Mouse (Mus musculus) cortical plate, adult 2 months (tissue): ENCODE data around the gene Trim31.

Source experiments
- CTCF ChIP-seq: fragments of 200-500 bp; IDR thresholded peaks from 2 replicates; pipeline ENCODE4 v1.5.1; 2011; ENCODE audit warnings: mild to moderate bottlenecking, control low read depth, low read length; ENCODE audit not compliant: insufficient read depth; ENCODE audit errors: extremely low read depth
- POLR2A ChIP-seq: fragments of 200-500 bp; IDR thresholded peaks from 2 replicates; pipeline ENCODE4 v1.6.1; 2011; ENCODE audit warnings: mild to moderate bottlenecking, low read length, control low read depth; ENCODE audit not compliant: insufficient read depth; ENCODE audit errors: extremely low read depth

GRCm38 (mm10) chr17:36897065-36897464, 853 bp upstream of the Trim31 start:
- no peak for TF ChIP-seq POLR2A
- no peak for TF ChIP-seq CTCF
